Mouse (Mus musculus) heart, embryonic 14.5 days (tissue): ENCODE data around the gene Nkx2-3. TPM values are rescaled to one million over a fixed set of nuclear protein-coding genes. Genes with fewer than 3 reads are reported as not detected.

Experiments
- microRNA-seq: library from miRNA; unstranded; fragments of <30 nt; microRNA quantifications from one replicate; pipeline ENCODE4, GENCODE M21; 2016
- polyA plus RNA-seq: library from polyadenylated mRNA; unstranded; fragments of >200 nt; fragmentation: Nextera tagmentation; extraction: Ambion mirVana; gene quantifications from 2 replicates; pipeline ENCODE4 v1.2.1, GENCODE M21; 2014

Gene Nkx2-3
- polyA plus RNA-seq, 1 experiment from 2014 or later, result not detected

Small RNA genes lying within 50 kb of the gene (microRNA-seq; reads per million reads assigned to microRNA genes)
- gene Gm22646, result not detected

Other genes starting within 250 kb of the Nkx2-3 start
- 1.1 TPM in 2 replicates for gene Hpse2, start 224.0 kb upstream of the Nkx2-3 start, polyA plus RNA-seq
- gene Cnnm1, start 171.9 kb upstream of the Nkx2-3 start, polyA plus RNA-seq, result 0.08 and 0.32 TPM in 2 replicates
- 149 and 168 TPM in 2 replicates for gene Got1, start 87.7 kb upstream of the Nkx2-3 start, polyA plus RNA-seq
- 10.4 and 10.8 TPM in 2 replicates for gene Slc25a28, start 62.6 kb downstream of the Nkx2-3 start, polyA plus RNA-seq
- gene Entpd7, start 77.3 kb downstream of the Nkx2-3 start, polyA plus RNA-seq, result 6.9 TPM in 2 replicates
- 9.2 and 9.4 TPM in 2 replicates for gene Cutc, start 140.7 kb downstream of the Nkx2-3 start, polyA plus RNA-seq
- gene Cox15, start 140.7 kb downstream of the Nkx2-3 start, polyA plus RNA-seq, result 10.0 and 11.3 TPM in 2 replicates
- gene Abcc2, start 169.9 kb downstream of the Nkx2-3 start, polyA plus RNA-seq, result 0.03 TPM in 2 replicates